Mouse (Mus musculus) cortical plate, adult 2 months (tissue): ENCODE measurements at regions not wholly inside any gene's neighbourhood (a gene's known extent, or its start where the extent isn't known, plus 50 kb on each side); places are given as distances from the start of the nearest gene placed in this dataset.

Experiments
- CTCF ChIP-seq: fragments of 200-500 bp; IDR thresholded peaks from 2 replicates; pipeline ENCODE4 v1.5.1; 2011; ENCODE audit warnings: mild to moderate bottlenecking, control low read depth, low read length; ENCODE audit not compliant: insufficient read depth; ENCODE audit errors: extremely low read depth
- POLR2A ChIP-seq: fragments of 200-500 bp; IDR thresholded peaks from 2 replicates; pipeline ENCODE4 v1.6.1; 2011; ENCODE audit warnings: mild to moderate bottlenecking, low read length, control low read depth; ENCODE audit not compliant: insufficient read depth; ENCODE audit errors: extremely low read depth

DNA sequence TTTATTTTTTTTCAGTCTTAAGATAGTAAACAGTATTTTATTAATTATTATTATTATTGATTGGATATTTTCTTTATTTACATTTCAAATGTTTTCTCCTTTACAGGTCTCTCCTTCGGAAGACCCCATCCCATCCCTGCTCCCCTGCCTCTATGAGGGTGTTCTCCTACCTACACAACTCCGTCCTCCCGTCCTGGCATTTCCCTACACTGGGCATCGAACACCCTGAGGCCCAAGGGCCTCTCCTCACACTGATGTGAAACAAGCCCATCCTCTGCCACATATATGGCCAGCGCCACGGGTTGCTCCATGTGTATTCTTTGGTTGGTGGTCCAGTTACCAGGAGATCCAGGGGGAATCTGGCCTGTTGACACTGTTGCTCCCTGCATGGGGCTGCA is 118.3 kb upstream of the Ldb2 start:
- TF ChIP-seq CTCF: no peak
- no peak for TF ChIP-seq POLR2A
